Comparison of ENCODE assay signal across 15 mouse cellular contexts in genomic region chr10:108395229-108395628, GRCm38 (mm10).
"Had no signal": no experiment of that assay in that cellular context is flagged by ENCODE, and none has a peak within 500 bp of the region (broad histone marks: within the 10 kb centered on the region; RNA-seq: fewer than 3 reads in every experiment).

No protein-coding gene starts in this region.

- H3K27me3 ChIP-seq: limb, embryonic 13.5 days; liver, embryonic 15.5 days; megakaryocyte, embryonic 14.5 days; midbrain, embryonic 12.5 days; neural tube, embryonic 15.5 days had no signal

- H3K9ac ChIP-seq: limb, embryonic 13.5 days; liver, embryonic 15.5 days; lung, embryonic 14.5 days; midbrain, embryonic 12.5 days; neural tube, embryonic 15.5 days had no signal

- H3K4me2 ChIP-seq: limb, embryonic 13.5 days; liver, embryonic 15.5 days; midbrain, embryonic 12.5 days; neural tube, embryonic 15.5 days had no signal

- H3K4me3 ChIP-seq: limb, embryonic 13.5 days; liver, embryonic 15.5 days; midbrain, embryonic 12.5 days; myocyte; neural tube, embryonic 15.5 days had no signal

- DNase-seq: kidney, adult 8-10 months; kidney, postnatal 25 days; layer of hippocampus, adult 9-11 months; lung, embryonic 14.5 days; lung, postnatal 10 days; thymus, adult 18-20 months; thymus, postnatal 14 days had no signal

- ATAC-seq: intestine, postnatal 0 days had no signal

- H3K4me1 ChIP-seq: limb, embryonic 13.5 days; liver, embryonic 15.5 days; megakaryocyte, embryonic 14.5 days; midbrain, embryonic 12.5 days; neural tube, embryonic 15.5 days had no signal

- H3K36me3 ChIP-seq: limb, embryonic 13.5 days; liver, embryonic 15.5 days; midbrain, embryonic 12.5 days; neural tube, embryonic 15.5 days had no signal

- H3K27ac ChIP-seq: limb, embryonic 13.5 days; liver, embryonic 15.5 days; macrophage; midbrain, embryonic 12.5 days; neural tube, embryonic 15.5 days had no signal

- H3K9me3 ChIP-seq: limb, embryonic 13.5 days; liver, embryonic 15.5 days; midbrain, embryonic 12.5 days; neural tube, embryonic 15.5 days had no signal
